Mouse (Mus musculus) mammary gland, adult 2 months (tissue): ENCODE data around the gene Myo5a. TPM values are rescaled to one million over a fixed set of nuclear protein-coding genes. Genes with fewer than 3 reads are reported as not detected.

Experiments
- polyA plus RNA-seq: library from polyadenylated mRNA; depleted of rRNA; stranded (reverse); fragments of >200 nt; gene quantifications from 2 replicates; pipeline ENCODE4 v1.2.3, GENCODE M21; 2012; ENCODE audit warnings: low replicate concordance; rRNA removed

Myo5a gene
- 8.8 and 18.3 TPM in 2 replicates for polyA plus RNA-seq

GRCm38 (mm10) chr9:75070457-75071028 lies at the start of gene Myo5a:
Myo5a (plus strand) TSS chr9:75071015.

GRCm38 (mm10) chr9:75037451-75038356 lies 33.1 kb upstream of the Myo5a start, which contains the start of gene Arpp19:
Arpp19 (plus strand) TSS chr9:75037614.

GRCm38 (mm10) chr9:75231841-75232746 lies 161.3 kb downstream of the Myo5a start, which contains the start of gene Myo5c:
Myo5c (plus strand) TSS chr9:75232020.

Other genes with a start within 250 kb of the Myo5a start
- gene Onecut1, start 209.1 kb upstream of the Myo5a start, polyA plus RNA-seq, result 0.08 TPM in 1 of 2 replicates, not detected in the other
- gene Fam214a, start 118.1 kb upstream of the Myo5a start, polyA plus RNA-seq, result 9.7 and 15.1 TPM in 2 replicates
- gene Arpp19, start 33.4 kb upstream of the Myo5a start, polyA plus RNA-seq, result 6.6 and 26.1 TPM in 2 replicates
- gene Myo5c, start 161.0 kb downstream of the Myo5a start, polyA plus RNA-seq, result 3.3 and 6.2 TPM in 2 replicates
- 32.1 and 57.2 TPM in 2 replicates for gene Gnb5, start 235.3 kb downstream of the Myo5a start, polyA plus RNA-seq